Comparison of ENCODE assay signal across 8 mouse cellular contexts in genomic region chr12:78098765-78099194, GRCm38 (mm10).
DNase-seq lines count a peak whose midpoint lies in the region; ATAC-seq lines count a peak whose summit lies in the region.

No protein-coding gene starts in this region.

- H3K27ac ChIP-seq in embryonic facial prominence, embryonic 13.5 days = 0 out of 2 replicates have a peak overlapping the region, but pooled peaks have one; percentile 22
- H3K27ac ChIP-seq in embryonic facial prominence, embryonic 10.5 days (replicated peaks) = no peak overlapping the region
- H3K27ac ChIP-seq in midbrain, embryonic 13.5 days = peak overlapping the region; percentile 25; the same call in 1 of the 2 replicates

- no peak overlapping the region for H3K4me3 ChIP-seq in embryonic facial prominence, embryonic 13.5 days
- H3K4me3 ChIP-seq in embryonic facial prominence, embryonic 10.5 days = no peak overlapping the region
- no peak overlapping the region for H3K4me3 ChIP-seq in midbrain, embryonic 13.5 days (replicated peaks)

- WGBS in embryonic facial prominence, embryonic 13.5 days = 54% methylated on average over 9 of the region's 9 CpGs
- 78% methylated on average over 9 of the region's 9 CpGs for WGBS in embryonic facial prominence, embryonic 10.5 days
- 70% methylated on average over 9 of the region's 9 CpGs for WGBS in midbrain, embryonic 13.5 days

- no peak overlapping the region for H3K9ac ChIP-seq in embryonic facial prominence, embryonic 13.5 days
- H3K9ac ChIP-seq in midbrain, embryonic 13.5 days (replicated peaks) = no peak overlapping the region

- no peaks in the 10 kb centered on the region for H3K27me3 ChIP-seq in embryonic facial prominence, embryonic 13.5 days
- H3K27me3 ChIP-seq in embryonic facial prominence, embryonic 10.5 days (replicated peaks; ENCODE audit: low read depth, poor library complexity, severe bottlenecking) = no peaks in the 10 kb centered on the region
- H3K27me3 ChIP-seq in midbrain, embryonic 13.5 days = no peaks in the 10 kb centered on the region

- no peak for DNase-seq in embryonic facial prominence, embryonic 10.5 days (ENCODE audit: low spot score)
- DNase-seq in ovary, adult 18-20 months (ENCODE audit: low spot score) = peak; percentile 3
- DNase-seq in ovary, postnatal 10 days (ENCODE audit: low spot score) = no peak
- DNase-seq in layer of hippocampus, postnatal 10 days (ENCODE audit: low spot score in 2 of 2) = peak; percentile 73 to 81
- DNase-seq in spleen, postnatal 10 days (ENCODE audit: low spot score in 2 of 2) = no peak

- H3K9me3 ChIP-seq in embryonic facial prominence, embryonic 13.5 days = no peaks in the 10 kb centered on the region
- H3K9me3 ChIP-seq in embryonic facial prominence, embryonic 10.5 days = no peaks in the 10 kb centered on the region
- no peaks in the 10 kb centered on the region for H3K9me3 ChIP-seq in midbrain, embryonic 13.5 days

- H3K4me1 ChIP-seq in embryonic facial prominence, embryonic 13.5 days = peaks cover 11% of the 10 kb centered on the region; the same call in 1 of the 2 replicates
- H3K4me1 ChIP-seq in embryonic facial prominence, embryonic 10.5 days = 0 out of 2 replicates have a peak, but pooled peaks cover 4% of the 10 kb centered on the region
- H3K4me1 ChIP-seq in midbrain, embryonic 13.5 days (replicated peaks) = peaks cover 14% of the 10 kb centered on the region

- H3K36me3 ChIP-seq in embryonic facial prominence, embryonic 13.5 days = no peaks in the 10 kb centered on the region
- H3K36me3 ChIP-seq in embryonic facial prominence, embryonic 10.5 days (replicated peaks) = no peaks in the 10 kb centered on the region
- H3K36me3 ChIP-seq in midbrain, embryonic 13.5 days = no peaks in the 10 kb centered on the region

- H3K4me2 ChIP-seq in embryonic facial prominence, embryonic 13.5 days = no peak overlapping the region
- H3K4me2 ChIP-seq in midbrain, embryonic 13.5 days (replicated peaks) = no peak overlapping the region

- ATAC-seq in embryonic facial prominence, embryonic 13.5 days (ENCODE audit: insufficient number of reproducible peaks, insufficient read depth, low FRiP score, low TSS enrichment, low read depth) = no peak
- no peak for ATAC-seq in midbrain, embryonic 13.5 days
- ATAC-seq in activated CD4-positive, CD25-positive, alpha-beta regulatory T cell, adult 4 months = no peak

Comparison
In these comparisons a context has a peak if more than half of its experiments do, and no peak if none do; other contexts are left out.
1. DNase-seq: peak in ovary, adult 18-20 months (single experiment) and layer of hippocampus, postnatal 10 days (2 of 2); none in embryonic facial prominence, embryonic 10.5 days (single experiment), ovary, postnatal 10 days (single experiment) and spleen, postnatal 10 days (0 of 2).